Mouse (Mus musculus) right cerebral cortex, adult 18-20 months (tissue): ENCODE results near the gene Nudt16l1.
A peak's percentile ranks its signal among the peaks of the same experiment; 100 is the strongest.

Experiments
- DNase-seq: peaks from one replicate; pipeline ENCODE4 v3.0.0; 2022; ENCODE audit warnings: mixed read lengths

Nudt16l1 gene

GRCm38 (mm10) chr16:4915931-4916330 lies 22.6 kb upstream of the Nudt16l1 start:
- DNase-seq: no peak

DNA sequence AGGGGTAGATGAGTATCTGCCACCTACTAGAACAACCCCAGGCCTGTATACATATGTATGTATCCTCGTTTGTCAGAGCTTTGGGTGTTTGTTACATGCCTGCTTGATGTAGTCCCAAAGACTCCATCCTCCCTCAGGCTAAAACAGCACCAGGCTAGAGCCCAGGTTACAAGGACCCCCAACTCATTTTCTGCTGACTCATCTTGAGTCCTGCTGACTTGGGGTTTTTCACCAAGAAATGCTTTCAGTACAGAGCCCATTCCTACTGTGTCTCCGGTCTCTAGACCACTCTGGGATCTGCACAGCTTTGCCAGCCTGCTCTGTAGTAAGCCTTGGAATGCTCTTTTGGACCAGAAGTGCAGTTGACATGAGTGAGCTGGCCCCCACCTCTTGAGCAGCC lies 22.0 kb upstream of the Nudt16l1 start:
- no peak for DNase-seq

DNA sequence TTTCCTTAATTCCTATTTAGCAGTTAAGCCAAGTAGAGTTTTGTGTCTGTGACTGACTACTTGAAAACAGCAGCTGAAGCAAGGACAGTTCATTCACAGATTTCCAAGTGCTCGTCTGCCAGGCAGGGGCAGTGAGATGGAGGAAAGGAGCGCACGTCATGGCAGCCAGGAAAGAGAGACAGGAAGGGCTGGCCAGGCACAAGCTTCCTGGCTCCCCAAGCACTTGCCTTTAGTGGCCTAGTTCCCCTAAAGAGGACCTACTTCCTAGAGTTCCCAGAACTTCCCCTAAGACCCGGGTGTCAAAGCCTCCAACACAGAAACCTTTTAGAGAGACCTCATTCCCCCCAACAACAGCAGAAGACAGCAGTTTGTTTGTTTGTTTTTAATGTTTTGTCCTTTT lies 18.0 kb upstream of the Nudt16l1 start:
- no peak for DNase-seq

- DNase-seq: no peak
Measured at GRCm38 (mm10) chr16:4922481-4922880, 16.1 kb upstream of the Nudt16l1 start.

DNA sequence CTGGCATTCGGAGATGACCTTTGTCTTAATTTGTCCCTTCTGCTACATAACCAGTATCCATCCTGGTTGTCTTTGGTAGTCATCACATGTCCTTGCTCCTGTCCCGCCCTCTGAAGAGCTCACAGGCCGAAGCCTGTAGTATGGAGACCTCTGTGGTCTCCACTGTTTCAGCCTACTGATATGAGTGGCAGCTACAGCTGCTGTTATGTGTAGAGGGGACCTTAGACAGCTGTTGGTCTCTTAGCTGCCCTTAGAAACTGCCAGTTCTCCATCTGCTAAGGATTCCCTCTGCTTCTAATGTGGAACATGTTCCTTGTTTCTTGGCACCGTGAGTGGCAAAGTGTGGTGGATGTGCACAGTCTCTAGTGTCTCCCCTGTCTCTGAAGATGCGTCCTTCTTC lies 14.6 kb upstream of the Nudt16l1 start:
- DNase-seq: no peak

- DNase-seq: no peak
Measured at GRCm38 (mm10) chr16:4927967-4928366, 10.6 kb upstream of the Nudt16l1 start.

DNA sequence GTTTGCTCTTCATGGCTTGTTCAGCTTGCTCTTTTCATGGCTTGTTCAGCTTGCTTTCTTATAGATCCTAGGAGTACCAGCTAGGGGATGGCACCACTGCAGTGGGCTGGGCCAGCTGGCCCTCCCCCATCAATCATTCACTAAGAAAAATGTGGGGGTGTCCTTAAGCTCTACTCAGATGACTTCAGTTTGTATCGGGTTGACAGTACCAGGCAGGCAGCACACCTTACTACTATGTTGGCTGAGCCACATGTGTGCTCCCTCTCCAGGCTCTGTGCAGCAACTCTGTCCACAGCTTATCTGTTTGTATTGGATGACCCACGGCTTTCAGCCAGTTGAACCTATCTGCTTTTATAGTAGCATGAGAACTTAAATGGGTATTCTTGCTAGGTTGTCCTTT lies 10.1 kb upstream of the Nudt16l1 start:
- no peak for DNase-seq

DNA sequence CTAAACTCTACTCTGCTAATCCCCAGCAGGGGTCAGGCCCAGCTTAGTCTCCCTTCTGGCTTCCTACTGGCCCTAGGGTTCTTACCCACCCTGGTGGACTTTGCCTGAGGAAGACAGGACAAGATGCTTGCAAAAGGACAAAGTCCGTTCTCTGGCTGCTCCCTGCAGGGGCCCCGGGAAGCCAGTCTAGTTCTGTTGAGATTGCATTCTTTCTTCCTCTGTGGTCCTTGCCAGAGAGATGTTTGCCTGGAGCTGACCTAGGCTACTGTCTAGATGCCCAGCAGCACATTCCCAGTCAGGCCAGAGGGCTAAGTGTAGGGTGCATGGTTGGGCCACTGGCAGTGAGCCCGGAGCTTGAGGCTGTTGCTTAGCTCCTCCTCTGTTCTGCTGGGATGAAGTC lies 6.1 kb upstream of the Nudt16l1 start:
- DNase-seq: no peak

DNA sequence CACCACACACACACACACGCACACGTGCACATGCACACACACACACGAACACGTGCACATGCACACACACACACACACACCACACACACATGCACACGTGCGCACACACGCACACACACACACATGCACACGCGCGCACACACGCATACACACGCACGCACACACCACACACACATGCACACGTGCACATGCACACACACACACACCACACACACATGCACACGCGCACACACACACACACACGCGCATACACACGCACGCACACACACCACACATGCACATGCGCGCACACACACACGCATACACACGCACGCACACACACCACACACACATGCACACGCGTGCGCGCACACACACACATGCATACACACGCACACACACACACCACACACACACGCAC lies 3.1 kb upstream of the Nudt16l1 start:
- DNase-seq: no peak

GRCm38 (mm10) chr16:4935931-4936703 lies 2.4 kb upstream of the Nudt16l1 start:
- DNase-seq: no peak

GRCm38 (mm10) chr16:4937351-4938190 lies 990 bp upstream of the Nudt16l1 start:
- DNase-seq: no peak

- DNase-seq: peak; percentile 97
Measured at GRCm38 (mm10) chr16:4938989-4939388, 428 bp downstream of the Nudt16l1 start.

- no peak for DNase-seq
Measured at GRCm38 (mm10) chr16:4939412-4939811, 851 bp downstream of the Nudt16l1 start.

DNA sequence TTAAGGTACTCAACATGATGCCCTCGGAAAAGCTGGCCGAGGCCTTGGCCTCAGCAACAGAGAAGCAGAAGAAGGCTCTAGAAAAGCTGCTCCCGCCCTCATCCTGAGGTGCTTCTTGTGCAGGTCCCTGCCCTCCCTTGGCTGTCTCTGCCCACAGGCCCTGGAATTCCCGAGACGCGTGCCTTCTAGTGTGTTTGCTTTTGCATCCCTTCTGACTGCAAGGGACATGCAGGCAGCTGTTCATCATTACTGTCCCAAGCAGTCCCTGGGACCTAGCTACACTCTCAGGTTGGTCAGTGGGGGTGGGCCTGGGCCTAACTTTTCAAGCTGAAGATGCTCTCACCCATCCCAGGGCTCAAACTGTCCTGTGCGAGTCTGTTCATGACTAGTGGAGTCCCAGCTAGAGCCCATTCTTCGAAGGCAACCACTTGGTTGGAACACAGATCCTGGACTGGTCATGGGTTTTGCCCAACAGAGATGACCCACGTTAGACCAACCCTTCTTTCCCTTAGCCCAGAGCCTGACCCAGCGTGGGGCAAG lies 1.8 kb downstream of the Nudt16l1 start:
- no peak for DNase-seq

DNA sequence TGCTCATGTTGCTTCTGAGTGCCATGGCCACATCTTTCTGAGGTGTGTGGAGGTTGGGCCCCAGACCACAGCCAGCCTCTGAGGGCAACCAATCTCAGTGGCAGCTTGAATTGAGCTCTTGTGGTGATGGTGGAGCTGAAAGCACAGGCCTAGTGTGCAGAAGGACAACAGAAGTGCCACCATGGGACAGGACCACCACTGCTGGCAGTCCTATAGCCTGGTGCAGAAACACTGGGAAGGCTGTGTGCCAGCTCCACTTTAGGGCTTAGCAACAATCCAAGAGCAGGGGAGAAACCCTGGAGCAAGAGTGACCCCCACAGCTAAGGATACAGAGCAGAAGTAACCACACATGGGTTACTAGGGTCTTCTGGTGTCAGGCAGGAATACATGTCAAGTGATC lies 2.5 kb downstream of the Nudt16l1 start:
- no peak for DNase-seq

DNA sequence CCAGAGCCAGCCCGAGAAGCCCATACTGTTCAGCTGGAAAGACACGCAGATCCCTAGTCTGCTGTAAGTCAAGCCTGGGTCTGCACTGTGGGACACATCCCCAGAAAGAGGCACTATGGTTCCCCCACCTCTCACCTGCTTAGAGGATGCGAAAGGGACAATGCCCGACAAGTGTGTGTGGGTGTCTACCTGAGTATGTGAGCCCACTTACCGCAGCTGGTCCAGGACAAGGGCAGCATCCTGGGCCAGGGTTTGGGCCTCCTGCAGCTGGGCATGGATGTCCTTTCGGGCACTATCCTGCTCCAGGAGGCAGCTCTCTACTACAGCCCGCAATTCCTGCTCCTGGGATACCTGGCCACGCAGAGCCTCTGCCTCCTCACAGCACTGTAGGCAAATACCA lies 4.3 kb downstream of the Nudt16l1 start:
- DNase-seq: no peak

- no peak for DNase-seq
Measured at GRCm38 (mm10) chr16:4943431-4943830, 4.9 kb downstream of the Nudt16l1 start.

GRCm38 (mm10) chr16:4945415-4945814 lies 6.9 kb downstream of the Nudt16l1 start:
- DNase-seq: no peak

DNA sequence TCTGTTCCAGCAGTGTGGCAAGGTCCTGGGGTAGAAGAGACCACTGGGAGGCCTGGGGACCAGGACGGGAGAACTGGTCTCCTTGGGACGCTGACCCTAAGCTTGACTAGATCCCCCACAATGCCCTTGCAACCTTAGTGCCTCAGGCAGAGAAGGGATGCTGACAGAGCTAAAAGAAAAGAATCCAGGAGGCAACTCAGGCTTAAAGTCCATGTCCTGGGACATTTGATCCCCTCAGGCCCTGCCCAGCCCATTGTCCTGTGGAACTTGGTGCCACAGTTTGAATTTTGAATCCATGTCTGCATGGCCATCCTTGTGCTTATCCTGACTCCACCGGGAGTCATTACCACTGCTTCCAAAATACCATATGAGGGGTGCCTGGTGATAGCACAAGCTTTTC lies 7.6 kb downstream of the Nudt16l1 start:
- no peak for DNase-seq

DNA sequence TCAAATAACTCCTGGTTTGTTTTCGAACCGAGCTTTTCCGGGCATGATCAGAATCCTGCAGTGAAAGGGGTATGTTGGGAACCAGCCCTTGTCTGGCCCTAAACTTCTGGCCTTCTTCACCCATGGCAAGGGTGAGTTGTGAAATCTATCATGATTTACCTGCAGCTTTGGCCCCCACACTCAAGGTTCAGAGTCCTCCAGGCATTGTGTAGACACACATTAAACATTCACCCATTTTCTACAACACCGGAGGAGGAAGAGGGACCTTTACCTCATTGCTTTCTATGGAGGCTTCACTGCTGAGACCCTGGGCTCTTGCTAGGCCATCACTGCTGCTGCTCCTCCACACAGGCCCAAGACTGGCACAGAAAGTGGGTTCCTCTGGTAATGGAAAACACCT lies 8.8 kb downstream of the Nudt16l1 start:
- DNase-seq: no peak

DNA sequence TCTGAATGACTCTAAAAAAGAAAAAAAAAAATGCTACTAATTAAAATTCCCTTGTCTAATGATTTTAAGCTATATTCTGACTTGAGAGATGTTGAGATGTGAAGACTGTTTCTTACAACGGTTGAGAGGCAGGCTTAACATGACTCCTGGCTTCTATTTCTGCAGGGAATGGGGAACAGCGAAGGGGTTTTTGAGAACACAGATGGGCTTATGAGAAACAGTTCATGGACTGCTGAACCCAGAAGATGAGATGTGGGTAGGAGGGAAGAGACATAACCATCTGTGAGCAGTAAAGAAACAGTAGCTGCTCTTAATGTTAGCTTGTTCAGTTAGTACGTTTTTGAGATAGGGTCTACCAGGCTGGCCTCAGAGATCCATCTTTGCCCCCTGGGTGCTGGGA lies 18.0 kb downstream of the Nudt16l1 start:
- DNase-seq: no peak

DNA sequence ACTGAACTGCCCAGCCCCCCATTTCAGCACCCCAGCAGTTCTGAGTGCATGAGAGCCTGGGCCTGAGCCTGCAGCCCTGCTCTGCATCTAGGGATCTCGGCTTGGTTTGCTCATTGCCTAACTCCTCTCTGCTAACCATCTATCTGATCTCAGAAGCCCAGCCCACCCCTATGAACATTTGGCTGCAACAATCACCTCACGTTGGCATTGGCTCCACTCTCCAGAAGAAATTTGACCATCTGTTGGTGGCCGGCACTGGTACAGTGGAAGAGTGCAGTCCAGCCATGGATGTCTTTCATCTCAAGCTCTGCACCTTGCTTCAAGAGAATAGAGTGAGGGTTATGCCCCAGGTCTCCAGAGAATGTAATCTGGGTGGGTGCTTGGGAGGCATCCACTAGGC lies 18.9 kb downstream of the Nudt16l1 start:
- no peak for DNase-seq

GRCm38 (mm10) chr16:4960260-4960659 lies 21.7 kb downstream of the Nudt16l1 start:
- no peak for DNase-seq

- no peak for DNase-seq
Measured at GRCm38 (mm10) chr16:4963346-4963745, 24.8 kb downstream of the Nudt16l1 start.
